Comparison of ENCODE assay signal across 25 mouse cellular contexts in the genomic region with DNA sequence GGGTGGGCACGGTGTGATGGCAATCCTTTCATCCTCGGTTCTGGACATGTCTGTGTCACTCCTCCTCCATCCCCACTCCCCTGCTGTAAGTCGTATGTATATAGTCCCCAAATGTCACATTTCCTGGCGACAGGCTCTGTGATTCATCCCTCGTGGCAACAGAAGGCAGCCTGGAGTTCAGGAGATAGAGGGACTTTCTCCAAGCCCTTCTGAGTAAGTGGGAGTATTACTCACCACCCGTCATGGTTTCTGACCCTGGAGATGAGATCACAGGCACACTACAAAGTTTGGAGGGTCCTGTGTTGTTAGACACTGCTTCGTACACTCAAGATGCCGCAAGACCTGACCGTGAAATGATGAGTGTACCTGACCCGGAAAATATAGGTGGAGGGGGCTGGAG. TPM values are rescaled to one million over a fixed set of nuclear protein-coding genes. Genes with fewer than 3 reads are reported as not detected.
A peak's percentile ranks its signal among the peaks of the same experiment; 100 is the strongest.
DNase-seq lines count a peak whose midpoint lies in the region; TF ChIP-seq lines count a peak whose summit lies in the region.
"Had no signal": no experiment of that assay in that cellular context is flagged by ENCODE, and none has a peak within 500 bp of the region (broad histone marks: within the 10 kb centered on the region; RNA-seq: fewer than 3 reads in every experiment).

No protein-coding gene starts in this region.

- intact Hi-C loops in gastrocnemius, adult 2 months (cut with DNase I) = no loop called here

- peak overlapping the region; percentile 63; the same call in 1 of the 2 replicates for H3K27ac ChIP-seq in gastrocnemius, adult 2 months
- H3K27ac ChIP-seq: embryonic facial prominence, embryonic 13.5 days; forebrain, embryonic 12.5 days; forebrain, embryonic 15.5 days; heart, embryonic 15.5 days; hindbrain, embryonic 12.5 days; hindbrain, embryonic 15.5 days; kidney, postnatal 0 days had no signal

- H3K4me3 ChIP-seq in gastrocnemius, adult 2 months = no peak overlapping the region
- H3K4me3 ChIP-seq: embryonic facial prominence, embryonic 13.5 days; erythroblast, embryonic 14.5 days; forebrain, embryonic 12.5 days; forebrain, embryonic 15.5 days; heart, embryonic 12.5 days; heart, embryonic 15.5 days; hindbrain, embryonic 12.5 days; hindbrain, embryonic 15.5 days had no signal

- peak; percentile 69 for DNase-seq in adrenal gland, adult 2 months
- no peak for DNase-seq in adrenal gland, adult 8-10 months
- DNase-seq in gastrocnemius, adult 2 months = no peak
- no peak for DNase-seq in gastrocnemius, adult 8-10 months (ENCODE audit: low spot score in 2 of 2)
- DNase-seq in MN1 (ENCODE audit: low spot score) = peak; percentile 14
- peak; percentile 48 for DNase-seq in brain, adult 2 months (ENCODE audit: low read depth, low spot score)
- no peak for DNase-seq in lung, adult 18-20 months
- no peak for DNase-seq in left cerebral cortex, adult 9 months (ENCODE audit: low spot score in 2 of 2)
- DNase-seq: B cell, adult 2 months; cerebellum, adult 18-20 months; cerebellum, adult 9-10 months; cerebellum, postnatal 14 days; gastrocnemius, postnatal 14 days; heart, adult 18-20 months; heart, postnatal 14 days; kidney, adult 2 months had no signal

- no peak for TF ChIP-seq CTCF in gastrocnemius, adult 2 months (IDR thresholded peaks at IDR 0.05)

RNA-seq across cellular contexts. Expression of a gene that starts 47.7 kb away (rescaled TPM):
- 10 to 100 TPM; 64.4 to 74.2 TPM for total RNA-seq in adrenal gland, adult 2 months (2021)
- 384 and 451 TPM in 2 replicates for polyA plus RNA-seq in adrenal gland, adult 2 months (2012; rRNA removed)
- total RNA-seq in adrenal gland, adult 8-10 months (2022) = 10 to 100 TPM; 63.0 to 79.8 (median 64.5) TPM
- total RNA-seq in gastrocnemius, adult 2 months (2021) = 10 to 100 TPM; 54.4 to 65.2 TPM
- 10 to 100 TPM; 51.5 to 66.7 (median 60.1) TPM for total RNA-seq in gastrocnemius, adult 8-10 months (2022)

Comparison
In these comparisons a context has a peak if more than half of its experiments do, and no peak if none do; other contexts are left out.
1. DNase-seq: peak in adrenal gland, adult 2 months (single experiment), MN1 (single experiment) and brain, adult 2 months (single experiment); none in adrenal gland, adult 8-10 months (single experiment), gastrocnemius, adult 2 months (single experiment), gastrocnemius, adult 8-10 months (0 of 2), lung, adult 18-20 months (0 of 2) and left cerebral cortex, adult 9 months (0 of 2).